Mouse (Mus musculus): ENCODE measurements around the gene Ankdd1b.

The Ankdd1b gene

GRCm38 (mm10) chr13:96408786-96409185, 62.2 kb downstream of the Ankdd1b start:
- DNase-seq (ENCODE audit: low read depth, low spot score) = no peak

GRCm38 (mm10) chr13:96407040-96407439, 64.0 kb downstream of the Ankdd1b start:
- DNase-seq (ENCODE audit: low read depth, low spot score) = no peak

GRCm38 (mm10) chr13:96405518-96405917, 65.5 kb downstream of the Ankdd1b start:
- no peak for DNase-seq (ENCODE audit: low read depth, low spot score)

GRCm38 (mm10) chr13:96401251-96401650, 69.7 kb downstream of the Ankdd1b start:
- DNase-seq (ENCODE audit: low read depth, low spot score) = no peak

- no peak for DNase-seq (ENCODE audit: low read depth, low spot score)
These were observed 81.7 kb downstream of the Ankdd1b start for GRCm38 (mm10) chr13:96389301-96389700.

- peak; percentile 95 for DNase-seq (ENCODE audit: low read depth, low spot score)
These were observed 82.7 kb downstream of the Ankdd1b start, which contains the start of gene Poc5 for GRCm38 (mm10) chr13:96388042-96388888. Gene Poc5, plus strand, starts transcription at chr13:96388294.

GRCm38 (mm10) chr13:96377883-96378282, 93.1 kb downstream of the Ankdd1b start:
- DNase-seq (ENCODE audit: low read depth, low spot score) = no peak

GRCm38 (mm10) chr13:96376871-96377270, 94.1 kb downstream of the Ankdd1b start:
- DNase-seq (ENCODE audit: low read depth, low spot score) = no peak

GRCm38 (mm10) chr13:96375519-96375918, 95.5 kb downstream of the Ankdd1b start:
- DNase-seq (ENCODE audit: low read depth, low spot score) = no peak
